In genomic region chr2:94449643-94450042, GRCm38 (mm10) we compare ENCODE assay signal across 19 mouse cellular contexts.
"Had no signal": no experiment of that assay in that cellular context is flagged by ENCODE, and none has a peak within 500 bp of the region (broad histone marks: within the 10 kb centered on the region; RNA-seq: fewer than 3 reads in every experiment).

No protein-coding gene starts in this region.

- H3K9me3 ChIP-seq: midbrain, embryonic 10.5 days; midbrain, embryonic 12.5 days; neural tube, embryonic 13.5 days; neural tube, embryonic 15.5 days had no signal

- H3K27me3 ChIP-seq: midbrain, embryonic 12.5 days; neural tube, embryonic 13.5 days; neural tube, embryonic 15.5 days had no signal

- H3K4me2 ChIP-seq: lung, embryonic 14.5 days; midbrain, embryonic 12.5 days; neural tube, embryonic 13.5 days; neural tube, embryonic 15.5 days had no signal

- DNase-seq: lung, adult 18-20 months; lung, embryonic 14.5 days; lung, postnatal 10 days; lung, postnatal 4 days; midbrain, embryonic 14.5 days; retina, postnatal 1 day; right cerebral cortex, adult 18-20 months; right cerebral cortex, postnatal 25 days; right cerebral cortex, postnatal 4 days; spleen, adult 18-20 months; thymus, adult 2 months; thymus, postnatal 25 days; thymus, postnatal 4 days had no signal

- H3K9ac ChIP-seq: lung, embryonic 14.5 days; midbrain, embryonic 12.5 days; neural tube, embryonic 13.5 days; neural tube, embryonic 15.5 days had no signal

- H3K27ac ChIP-seq: midbrain, embryonic 10.5 days; midbrain, embryonic 12.5 days; neural tube, embryonic 13.5 days; neural tube, embryonic 15.5 days had no signal

- H3K4me3 ChIP-seq: midbrain, embryonic 10.5 days; midbrain, embryonic 12.5 days; myocyte; neural tube, embryonic 13.5 days; neural tube, embryonic 15.5 days had no signal

- ATAC-seq: midbrain, embryonic 16.5 days had no signal

- H3K4me1 ChIP-seq: midbrain, embryonic 10.5 days; midbrain, embryonic 12.5 days; neural tube, embryonic 13.5 days; neural tube, embryonic 15.5 days had no signal

- H3K36me3 ChIP-seq: midbrain, embryonic 10.5 days; midbrain, embryonic 12.5 days; neural tube, embryonic 13.5 days; neural tube, embryonic 15.5 days had no signal
